Mouse (Mus musculus) midbrain, postnatal 0 days (tissue): ENCODE results near the gene Prpf38b. TPM values are rescaled to one million over a fixed set of nuclear protein-coding genes. Genes with fewer than 3 reads are reported as not detected.
"Not testable (repeated sequence)": the region's sequence is repeated elsewhere in the genome, so short reads cannot be mapped to it uniquely, and the experiment has no call there.

Source experiments
- ATAC-seq: fragments of 200-750 bp; cut with Nextera tagmentation; 2 replicates; pipeline ENCODE4 v1.8.0; 2017; ENCODE audit warnings: moderate number of reproducible peaks, mild to moderate bottlenecking, moderate TSS enrichment, moderate library complexity; ENCODE audit not compliant: low FRiP score
- DNase-seq: peaks from one replicate; pipeline ENCODE4 v3.0.0-alpha.2; 2015; ENCODE audit warnings: low spot score
- H3K27ac ChIP-seq: fragments of 300-500 bp; sonication (generic); 2 replicates; pipeline ENCODE4 v1.5.1; 2014; ENCODE audit warnings: low read depth, mild to moderate bottlenecking, low read length, mixed read lengths
- H3K27me3 ChIP-seq: fragments of 300-500 bp; sonication (generic); 2 replicates; pipeline ENCODE4 v1.6.1; 2014; ENCODE audit warnings: low read length, control low read depth, mixed read lengths; ENCODE audit not compliant: insufficient read depth
- H3K36me3 ChIP-seq: fragments of 300-500 bp; sonication (generic); 2 replicates; pipeline ENCODE4 v1.6.1; 2014; ENCODE audit warnings: low read length, control low read depth, mixed read lengths; ENCODE audit not compliant: insufficient read depth
- H3K4me1 ChIP-seq: fragments of 300-500 bp; sonication (generic); 2 replicates; pipeline ENCODE4 v1.6.1; 2014; ENCODE audit warnings: mild to moderate bottlenecking, control low read depth, antibody characterized with exemption, low read length, mixed read lengths; ENCODE audit not compliant: insufficient read depth
- H3K4me2 ChIP-seq: fragments of 300-500 bp; sonication (generic); 2 replicates; pipeline ENCODE4 v1.6.1; 2014; ENCODE audit warnings: low read depth, mild to moderate bottlenecking, low read length, mixed read lengths; ENCODE audit not compliant: poor library complexity, severe bottlenecking
- H3K4me3 ChIP-seq: fragments of 300-500 bp; sonication (generic); 2 replicates; pipeline ENCODE4 v1.5.1; 2014; ENCODE audit warnings: low read depth, mild to moderate bottlenecking, low read length, moderate library complexity
- H3K9ac ChIP-seq: fragments of 300-500 bp; sonication (generic); replicated peaks from 2 replicates; pipeline ENCODE4 v1.6.1; 2014; ENCODE audit warnings: mild to moderate bottlenecking, low read length, moderate library complexity, mixed read lengths; ENCODE audit not compliant: poor library complexity, severe bottlenecking
- H3K9me3 ChIP-seq: fragments of 300-500 bp; sonication (generic); 2 replicates; pipeline ENCODE4 v1.6.1; 2016; ENCODE audit warnings: low read length, control low read depth
- CTCF ChIP-seq: IDR thresholded peaks from 2 replicates; pipeline ENCODE4 v1.5.1; 2016; ENCODE audit warnings: antibody characterized with exemption, mild to moderate bottlenecking
- WGBS: fragments of 180-500 bp; shearing (Covaris S2); extraction: QIAGEN DNeasy Blood & Tissue Kit; methylation state at CpG from one replicate; pipeline ENCODE4 v1.1.7; 2014; 5-methylcytosine and 5-hydroxymethylcytosine counted together
- polyA plus RNA-seq: library from polyadenylated mRNA; unstranded; fragments of >200 nt; fragmentation: Nextera tagmentation; extraction: Ambion mirVana; gene quantifications from 2 replicates; pipeline ENCODE4 v1.2.1, GENCODE M21; 2015
- total RNA-seq: library from RNA; depleted of rRNA; stranded (reverse); fragments of >200 nt; gene quantifications from 2 replicates; pipeline ENCODE4 v1.2.3, GENCODE M21; 2014

Gene Prpf38b
- total and polyA plus RNA-seq, 2 experiments from 2014 or later = 33.5 to 42.2 TPM

DNA sequence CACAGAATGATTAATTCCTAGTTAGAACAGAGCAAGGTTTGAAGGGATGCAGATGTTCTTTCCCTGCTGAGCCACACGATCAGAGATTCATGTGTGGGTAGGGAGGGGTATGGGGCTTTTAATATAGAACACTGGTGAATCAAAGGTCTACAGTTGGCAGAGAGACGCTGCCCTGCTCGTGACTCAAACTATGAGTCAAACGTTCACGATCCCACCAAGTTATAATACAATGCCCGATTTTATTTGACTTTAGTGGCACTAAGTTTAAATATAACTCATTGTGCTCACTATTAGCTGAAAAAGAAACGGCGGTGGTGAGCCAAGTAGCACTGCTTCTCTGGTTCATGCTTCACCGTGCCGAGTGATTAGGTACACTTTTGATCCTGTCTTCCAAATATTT lies 48.4 kb downstream of the Prpf38b start:
- Histone ChIP-seq H3K4me3 (no peak overlapping the region), H3K27ac (no peak overlapping the region), H3K4me2 (no peak overlapping the region), H3K9ac (no peak overlapping the region), H3K36me3 (no peaks in the 10 kb centered on the region), H3K9me3 (no peaks in the 10 kb centered on the region), H3K27me3 (no peaks in the 10 kb centered on the region), H3K4me1 (no peaks in the 10 kb centered on the region)
- ATAC-seq = no peak
- TF ChIP-seq CTCF = no peak
- no peak for DNase-seq
- 83% methylated on average over 10 of the region's 10 CpGs for WGBS

DNA sequence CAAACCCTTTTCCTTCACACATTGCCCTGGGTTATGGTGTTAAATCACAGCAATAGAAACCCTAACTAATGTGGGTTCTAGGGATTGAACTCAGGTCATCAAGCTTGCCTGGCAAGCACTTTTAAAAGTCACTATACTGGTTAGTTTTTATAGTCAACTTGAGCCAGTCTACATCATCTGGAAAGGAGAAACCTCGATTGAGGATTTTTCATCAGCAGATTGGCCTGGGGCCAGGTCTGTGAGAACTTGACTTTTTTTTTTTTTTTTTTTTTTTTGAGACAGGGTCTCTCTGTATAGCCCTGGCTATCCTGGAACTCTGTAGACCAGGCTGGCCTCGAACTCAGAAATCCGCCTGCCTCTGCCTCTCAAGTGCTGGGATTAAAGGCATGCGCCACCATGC lies 49.2 kb downstream of the Prpf38b start:
- H3K36me3 ChIP-seq, H3K4me2 ChIP-seq, H3K27ac ChIP-seq, H3K9me3 ChIP-seq, H3K4me3 ChIP-seq, H3K27me3 ChIP-seq, H3K9ac ChIP-seq, DNase-seq, H3K4me1 ChIP-seq, ATAC-seq: not testable (repeated sequence)
- 91% methylated on average over 4 of the region's 4 CpGs for WGBS

DNA sequence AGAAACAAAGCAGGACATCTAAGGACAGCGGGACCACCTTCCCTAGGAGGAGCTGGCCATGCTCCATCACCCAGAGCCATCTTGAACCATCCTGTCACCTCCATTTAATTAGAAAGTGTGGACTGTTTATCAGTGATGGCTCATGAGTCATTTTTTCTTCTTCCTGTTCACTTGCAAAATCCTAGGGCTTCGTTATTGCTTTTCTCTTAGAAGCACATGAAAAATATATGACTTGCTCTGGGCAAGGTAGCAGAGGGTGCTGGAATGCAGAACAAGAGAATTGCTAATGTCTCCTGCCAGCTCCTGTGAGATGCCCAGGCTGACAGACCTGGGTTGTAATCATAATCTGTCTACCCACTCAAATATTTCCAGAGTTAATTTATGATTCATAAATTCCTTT lies 50.7 kb downstream of the Prpf38b start:
- Histone ChIP-seq H3K36me3 (no peaks in the 10 kb centered on the region), H3K4me3 (no peak overlapping the region), H3K27ac (no peak overlapping the region), H3K9me3 (no peaks in the 10 kb centered on the region), H3K27me3 (no peaks in the 10 kb centered on the region), H3K4me1 (no peaks in the 10 kb centered on the region), H3K9ac (no peak overlapping the region), H3K4me2 (no peak overlapping the region)
- TF ChIP-seq CTCF = no peak
- WGBS = 55% methylated on average over 2 of the region's 2 CpGs
- DNase-seq (no peak), ATAC-seq (no peak)

DNA sequence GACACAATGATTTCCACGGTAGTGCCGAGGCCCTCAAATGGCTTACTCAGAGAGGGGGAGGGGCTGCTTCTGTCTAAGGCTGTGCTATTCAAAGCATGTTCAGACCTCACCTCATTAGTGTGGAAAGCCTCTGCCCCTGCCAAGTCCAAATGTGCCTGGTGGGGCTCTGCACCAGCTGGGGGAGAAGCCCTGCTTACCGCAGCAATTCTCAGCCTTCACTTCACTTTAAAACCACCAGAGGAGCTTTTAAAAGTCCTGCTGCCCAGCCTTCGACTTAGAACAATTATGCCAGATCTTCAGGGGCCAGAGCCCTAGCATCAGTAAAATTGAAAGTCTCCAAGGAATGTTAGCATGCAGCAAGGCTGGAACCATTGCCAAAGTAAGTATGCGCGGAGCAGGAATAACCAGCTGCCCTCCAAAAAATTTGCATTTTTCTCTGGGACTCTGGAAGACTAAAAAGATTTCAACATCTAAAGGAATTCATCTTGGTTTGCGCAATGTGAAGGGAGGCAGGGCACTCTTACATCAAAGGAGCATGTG lies 53.2 kb downstream of the Prpf38b start:
- Histone ChIP-seq H3K9me3 (no peaks in the 10 kb centered on the region), H3K36me3 (no peaks in the 10 kb centered on the region), H3K4me1 (peaks cover 2% of the 10 kb centered on the region; the same call in 1 of the 2 replicates), H3K4me2 (no peak overlapping the region), H3K4me3 (no peak overlapping the region), H3K27me3 (no peaks in the 10 kb centered on the region), H3K27ac (peak overlapping the region; percentile 58), H3K9ac (no peak overlapping the region)
- DNase-seq (peak; percentile 77), ATAC-seq (peak; percentile 65)
- peak; percentile 42 for TF ChIP-seq CTCF
- WGBS = 16% methylated on average over 7 of the region's 7 CpGs

DNA sequence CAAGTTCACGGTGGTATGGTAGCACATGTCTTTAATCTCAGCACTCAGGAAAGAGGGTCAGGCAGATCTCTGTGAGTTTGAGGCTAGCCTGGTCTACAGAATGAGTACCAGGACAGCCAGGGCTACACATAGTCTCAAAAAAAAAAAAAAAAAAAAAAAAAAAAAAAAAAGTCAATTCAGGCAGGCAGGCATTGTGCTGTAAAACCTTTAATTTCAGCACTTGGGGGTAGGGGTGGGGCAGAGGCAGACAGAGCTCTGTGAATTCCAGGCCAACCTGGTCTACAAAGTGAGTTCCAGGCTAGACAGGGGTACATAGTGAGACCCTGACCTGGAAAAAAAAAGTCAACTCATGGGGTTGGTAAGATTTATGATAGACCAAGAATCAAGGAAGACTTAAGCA lies 53.8 kb downstream of the Prpf38b start:
- TF ChIP-seq CTCF = no peak
- DNase-seq = no peak
- Histone ChIP-seq H3K9me3 (no peaks in the 10 kb centered on the region), H3K36me3 (no peaks in the 10 kb centered on the region), H3K9ac (no peak overlapping the region), H3K27ac (no peak overlapping the region), H3K4me2 (no peak overlapping the region), H3K4me3 (no peak overlapping the region), H3K27me3 (no peaks in the 10 kb centered on the region), H3K4me1 (peaks cover 2% of the 10 kb centered on the region; the same call in 1 of the 2 replicates)
- no peak for ATAC-seq
- WGBS = 67% methylated on average over 1 of the region's 1 CpGs

DNA sequence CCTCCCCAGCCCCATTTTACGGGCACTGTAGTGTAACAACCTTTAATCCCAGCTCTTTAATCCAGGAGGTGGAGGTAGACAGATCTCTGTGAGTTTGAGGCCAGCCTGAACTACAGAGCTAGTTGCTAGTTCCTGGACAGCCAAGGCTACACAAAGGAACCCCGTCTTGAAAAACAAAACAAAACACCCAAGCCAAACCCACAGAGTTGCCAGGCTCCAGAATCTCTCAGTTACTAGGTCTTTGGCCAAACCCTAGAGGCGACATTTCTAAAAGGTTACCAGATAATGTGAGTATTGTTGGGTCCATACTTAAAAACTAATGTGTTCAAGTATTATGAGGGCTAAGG lies 54.4 kb downstream of the Prpf38b start:
- Histone ChIP-seq H3K36me3 (no peaks in the 10 kb centered on the region), H3K9me3 (no peaks in the 10 kb centered on the region), H3K27ac (no peak overlapping the region), H3K9ac (no peak overlapping the region), H3K4me3 (no peak overlapping the region), H3K4me1 (peaks cover 2% of the 10 kb centered on the region; the same call in 1 of the 2 replicates), H3K27me3 (no peaks in the 10 kb centered on the region), H3K4me2 (no peak overlapping the region)
- 38% methylated on average over 3 of the region's 3 CpGs for WGBS
- ATAC-seq (no peak), DNase-seq (no peak)
- no peak for TF ChIP-seq CTCF
